Mouse (Mus musculus): ENCODE data around the gene Ewsr1. TPM values are rescaled to one million over a fixed set of nuclear protein-coding genes. Genes with fewer than 3 reads are reported as not detected.

The Ewsr1 gene
- 859 and 909 TPM in 2 replicates for polyA plus RNA-seq (2015; fragmentation: Nextera tagmentation; extraction: Ambion mirVana)

- peak within 1 kb of the TSS; percentile 98 for H3K27ac ChIP-seq
- H3K27me3 ChIP-seq, result no peaks in the 10 kb centered on the region
- ATAC-seq (ENCODE audit: insufficient number of reproducible peaks, insufficient read depth, low FRiP score, low TSS enrichment, low read depth), result peak; percentile 83
- no peaks in the 10 kb centered on the region for H3K9me3 ChIP-seq
- H3K36me3 ChIP-seq, result peaks cover 3% of the 10 kb centered on the region
- H3K4me3 ChIP-seq, result peak within 1 kb of the TSS; percentile 99
- peak within 1 kb of the TSS; percentile 100 for H3K9ac ChIP-seq
- WGBS, result under 1% methylated on average over 88 of the region's 92 CpGs
- peak within 1 kb of the TSS; percentile 87 for H3K4me2 ChIP-seq
- peaks cover 37% of the 10 kb centered on the region for H3K4me1 ChIP-seq
Observed at GRCm38 (mm10) chr11:5098736-5099542, at the start of gene Ewsr1, which contains the start of gene Rhbdd3. Ewsr1 (minus strand) TSS chr11:5099266. Rhbdd3 (plus strand) TSS chr11:5098926.

DNA sequence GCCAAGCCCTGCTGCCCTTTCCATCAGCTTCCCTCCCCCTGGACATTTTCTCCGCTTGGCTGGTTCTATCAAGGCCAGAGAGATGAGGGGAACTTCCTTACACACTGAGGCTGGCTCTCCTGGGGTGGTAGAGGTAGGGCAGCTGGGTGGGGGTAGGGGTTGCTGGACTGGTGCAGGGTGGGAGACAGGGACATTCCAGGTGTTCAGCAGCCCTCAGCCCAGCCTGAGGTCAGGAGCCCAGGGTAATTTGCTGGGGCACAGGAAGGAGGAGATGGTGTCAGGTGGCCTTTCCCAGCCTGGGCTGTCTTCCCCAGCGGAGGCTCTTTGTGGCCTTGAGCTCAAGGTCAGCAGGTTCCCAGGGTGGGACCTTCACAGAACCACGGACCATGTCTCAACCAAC lies 46.5 kb upstream of the Ewsr1 start:
- no peaks in the 10 kb centered on the region; the same call in 1 of the 2 replicates for H3K36me3 ChIP-seq
- ATAC-seq (ENCODE audit: insufficient number of reproducible peaks, insufficient read depth, low FRiP score, low TSS enrichment, low read depth), result no peak
- WGBS, result 65% methylated on average over 3 of the region's 3 CpGs
- H3K4me3 ChIP-seq, result no peak overlapping the region
- H3K27me3 ChIP-seq, result peaks cover 4% of the 10 kb centered on the region
- no peak overlapping the region for H3K4me2 ChIP-seq
- H3K9ac ChIP-seq, result no peak overlapping the region
- peaks cover 27% of the 10 kb centered on the region for H3K4me1 ChIP-seq
- H3K9me3 ChIP-seq, result no peaks in the 10 kb centered on the region
- H3K27ac ChIP-seq, result no peak overlapping the region

GRCm38 (mm10) chr11:5141965-5142364 lies 42.9 kb upstream of the Ewsr1 start:
- Histone ChIP-seq H3K9ac (no peak overlapping the region), H3K27me3 (no peaks in the 10 kb centered on the region), H3K4me2 (no peak overlapping the region), H3K36me3 (no peaks in the 10 kb centered on the region; the same call in 1 of the 2 replicates), H3K4me3 (no peak overlapping the region), H3K4me1 (peaks cover 15% of the 10 kb centered on the region), H3K9me3 (no peaks in the 10 kb centered on the region), H3K27ac (no peak overlapping the region)
- no peak for ATAC-seq (ENCODE audit: insufficient number of reproducible peaks, insufficient read depth, low FRiP score, low TSS enrichment, low read depth)
- 75% methylated on average over 2 of the region's 2 CpGs for WGBS

- ATAC-seq (ENCODE audit: insufficient number of reproducible peaks, insufficient read depth, low FRiP score, low TSS enrichment, low read depth), result no peak
- 78% methylated on average over 5 of the region's 5 CpGs for WGBS
- Histone ChIP-seq H3K9ac (no peak overlapping the region), H3K4me2 (no peak overlapping the region), H3K27ac (no peak overlapping the region), H3K27me3 (no peaks in the 10 kb centered on the region), H3K4me3 (no peak overlapping the region), H3K4me1 (peaks cover 16% of the 10 kb centered on the region), H3K36me3 (no peaks in the 10 kb centered on the region; the same call in 1 of the 2 replicates), H3K9me3 (no peaks in the 10 kb centered on the region)
Observed at GRCm38 (mm10) chr11:5141252-5141651, 42.2 kb upstream of the Ewsr1 start.

DNA sequence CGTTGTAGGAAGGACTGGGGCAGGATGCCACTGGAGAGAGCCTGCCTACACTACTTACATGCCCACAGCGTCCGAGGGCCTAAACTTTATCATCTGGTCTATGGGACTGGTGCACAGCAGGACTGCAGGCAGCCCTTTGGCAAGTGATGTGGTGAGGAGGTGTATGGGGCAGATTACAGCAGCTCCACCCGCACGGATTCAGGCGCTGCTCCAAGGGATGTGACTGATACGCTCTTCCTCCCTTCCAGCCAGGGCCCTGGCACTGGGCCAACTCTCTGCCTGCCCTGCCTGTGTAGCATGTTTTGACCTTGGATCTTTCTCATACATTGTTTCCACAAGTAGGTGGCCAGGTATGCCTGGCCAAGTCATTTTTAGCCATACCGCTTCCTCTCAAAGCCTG lies 41.6 kb upstream of the Ewsr1 start:
- Histone ChIP-seq H3K4me3 (no peak overlapping the region), H3K4me2 (no peak overlapping the region), H3K27ac (no peak overlapping the region), H3K9me3 (no peaks in the 10 kb centered on the region), H3K9ac (no peak overlapping the region), H3K4me1 (peaks cover 20% of the 10 kb centered on the region), H3K36me3 (no peaks in the 10 kb centered on the region; the same call in 1 of the 2 replicates), H3K27me3 (no peaks in the 10 kb centered on the region)
- WGBS, result 41% methylated on average over 8 of the region's 8 CpGs
- ATAC-seq (ENCODE audit: insufficient number of reproducible peaks, insufficient read depth, low FRiP score, low TSS enrichment, low read depth), result no peak

- Histone ChIP-seq H3K36me3 (no peaks in the 10 kb centered on the region; the same call in 1 of the 2 replicates), H3K27ac (no peak overlapping the region), H3K9ac (no peak overlapping the region), H3K4me3 (no peak overlapping the region), H3K4me2 (no peak overlapping the region), H3K27me3 (no peaks in the 10 kb centered on the region), H3K9me3 (no peaks in the 10 kb centered on the region), H3K4me1 (peaks cover 20% of the 10 kb centered on the region)
- WGBS, result 90% methylated on average over 9 of the region's 9 CpGs
- no peak for ATAC-seq (ENCODE audit: insufficient number of reproducible peaks, insufficient read depth, low FRiP score, low TSS enrichment, low read depth)
Observed at GRCm38 (mm10) chr11:5139372-5139771, 40.3 kb upstream of the Ewsr1 start.

DNA sequence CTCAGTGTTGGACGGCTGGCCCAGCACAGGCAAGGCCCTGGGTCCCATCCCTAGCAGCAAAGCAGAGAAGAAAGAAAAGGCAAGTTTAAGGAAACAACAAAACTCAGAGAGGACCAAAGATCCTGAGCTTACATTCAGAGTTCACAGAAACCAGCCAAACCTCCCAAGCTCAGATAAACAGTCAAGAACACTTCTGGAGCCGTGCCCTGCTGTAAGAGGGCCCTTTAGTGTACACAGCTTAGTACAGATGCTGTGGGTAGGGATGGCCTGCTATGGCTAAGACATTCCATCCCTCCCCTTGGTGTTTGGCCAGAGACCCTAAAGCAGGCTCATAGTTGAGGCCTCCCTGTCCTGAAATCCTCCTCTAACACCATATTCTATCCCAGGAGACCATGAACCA lies 39.6 kb upstream of the Ewsr1 start:
- H3K27ac ChIP-seq, result no peak overlapping the region
- 86% methylated on average over 2 of the region's 2 CpGs for WGBS
- no peak overlapping the region for H3K9ac ChIP-seq
- no peaks in the 10 kb centered on the region; the same call in 1 of the 2 replicates for H3K36me3 ChIP-seq
- H3K4me1 ChIP-seq, result peaks cover 20% of the 10 kb centered on the region
- H3K27me3 ChIP-seq, result no peaks in the 10 kb centered on the region
- H3K4me3 ChIP-seq, result no peak overlapping the region
- no peak overlapping the region for H3K4me2 ChIP-seq
- H3K9me3 ChIP-seq, result no peaks in the 10 kb centered on the region
- ATAC-seq (ENCODE audit: insufficient number of reproducible peaks, insufficient read depth, low FRiP score, low TSS enrichment, low read depth), result no peak

- Histone ChIP-seq H3K27me3 (no peaks in the 10 kb centered on the region), H3K4me1 (peaks cover 23% of the 10 kb centered on the region), H3K9me3 (no peaks in the 10 kb centered on the region), H3K9ac (peak overlapping the region; percentile 27; the same call in 1 of the 2 replicates), H3K27ac (no peak overlapping the region; the same call in 1 of the 2 replicates), H3K36me3 (peaks cover 8% of the 10 kb centered on the region; the same call in 1 of the 2 replicates), H3K4me2 (no peak overlapping the region), H3K4me3 (no peak overlapping the region)
- no peak for ATAC-seq (ENCODE audit: insufficient number of reproducible peaks, insufficient read depth, low FRiP score, low TSS enrichment, low read depth)
- WGBS, result 66% methylated on average over 11 of the region's 11 CpGs
Observed at GRCm38 (mm10) chr11:5135914-5136313, 36.8 kb upstream of the Ewsr1 start.

GRCm38 (mm10) chr11:5132751-5133150 lies 33.7 kb upstream of the Ewsr1 start:
- peaks cover 18% of the 10 kb centered on the region; the same call in 1 of the 2 replicates for H3K36me3 ChIP-seq
- H3K4me3 ChIP-seq, result no peak overlapping the region
- no peak overlapping the region for H3K4me2 ChIP-seq
- no peak for ATAC-seq (ENCODE audit: insufficient number of reproducible peaks, insufficient read depth, low FRiP score, low TSS enrichment, low read depth)
- H3K27ac ChIP-seq, result no peak overlapping the region
- H3K9ac ChIP-seq, result no peak overlapping the region
- no peaks in the 10 kb centered on the region for H3K9me3 ChIP-seq
- peaks cover 13% of the 10 kb centered on the region for H3K4me1 ChIP-seq
- no peaks in the 10 kb centered on the region for H3K27me3 ChIP-seq
- 68% methylated on average over 4 of the region's 4 CpGs for WGBS

DNA sequence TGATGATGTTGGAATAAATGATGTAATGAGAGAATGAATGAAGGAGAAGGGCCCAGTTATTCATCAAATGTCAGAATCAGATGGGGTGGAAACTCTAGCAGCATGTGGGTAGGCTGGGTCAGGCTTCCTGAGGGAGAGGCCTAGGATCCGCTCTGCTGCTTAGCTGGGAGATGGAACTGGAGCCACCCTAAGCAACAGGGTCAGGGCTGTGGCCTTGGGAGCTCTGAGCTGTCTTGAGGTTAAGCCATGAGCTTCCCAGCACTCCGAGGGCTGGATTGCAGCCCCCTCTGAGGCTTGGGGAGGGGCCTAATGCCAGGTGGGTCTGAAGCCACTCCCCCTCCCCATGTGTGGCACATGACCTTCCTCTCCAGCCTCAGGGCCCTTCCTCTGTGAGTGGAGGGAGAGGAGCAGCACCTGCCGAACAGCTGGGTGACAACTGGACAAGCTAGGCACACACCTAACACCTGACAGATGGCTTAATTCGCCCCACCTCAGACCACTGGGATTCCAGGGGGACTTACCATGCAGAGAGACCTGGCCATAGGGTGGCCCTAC lies 31.1 kb upstream of the Ewsr1 start:
- Histone ChIP-seq H3K4me3 (no peak overlapping the region), H3K4me1 (peaks cover 8% of the 10 kb centered on the region), H3K36me3 (peaks cover 22% of the 10 kb centered on the region; the same call in 1 of the 2 replicates), H3K27ac (no peak overlapping the region), H3K9me3 (no peaks in the 10 kb centered on the region), H3K9ac (no peak overlapping the region), H3K27me3 (no peaks in the 10 kb centered on the region), H3K4me2 (no peak overlapping the region)
- WGBS, result 55% methylated on average over 4 of the region's 4 CpGs
- no peak for ATAC-seq (ENCODE audit: insufficient number of reproducible peaks, insufficient read depth, low FRiP score, low TSS enrichment, low read depth)

GRCm38 (mm10) chr11:5129035-5129480 lies 30.0 kb upstream of the Ewsr1 start:
- Histone ChIP-seq H3K27me3 (no peaks in the 10 kb centered on the region), H3K9ac (no peak overlapping the region), H3K4me3 (no peak overlapping the region), H3K27ac (no peak overlapping the region), H3K4me2 (no peak overlapping the region), H3K4me1 (peaks cover 8% of the 10 kb centered on the region), H3K36me3 (peaks cover 22% of the 10 kb centered on the region; the same call in 1 of the 2 replicates), H3K9me3 (no peaks in the 10 kb centered on the region)
- ATAC-seq (ENCODE audit: insufficient number of reproducible peaks, insufficient read depth, low FRiP score, low TSS enrichment, low read depth), result no peak
- WGBS, result 67% methylated on average over 5 of the region's 5 CpGs

Data from embryonic facial prominence, embryonic 13.5 days (tissue).